Mouse (Mus musculus) embryonic stem cell, embryonic (primary cell): Measurements from ENCODE around the gene Men1.

Source experiments
- CTCF ChIA-PET, 4 experiments: fragments of 300-600 bp in 2 of 4; fragments of 350-600 bp in 2 of 4; sonication (Branson Sonifier 250); formaldehyde crosslinking; loops; one replicate each; lab custom pipeline; 2022; ENCODE audit warnings: inconsistent platforms in 2 of 4; lab: Charles Lee
- POLR2A ChIA-PET, 4 experiments: fragments of 300-600 bp in 2 of 4; fragments of 350-600 bp in 2 of 4; sonication (Branson Sonifier 250); formaldehyde crosslinking; loops; one replicate each; lab custom pipeline; 2022; ENCODE audit warnings: antibody characterized with exemption in 4 of 4, inconsistent platforms in 1 of 4; lab: Charles Lee

Men1 gene

DNA sequence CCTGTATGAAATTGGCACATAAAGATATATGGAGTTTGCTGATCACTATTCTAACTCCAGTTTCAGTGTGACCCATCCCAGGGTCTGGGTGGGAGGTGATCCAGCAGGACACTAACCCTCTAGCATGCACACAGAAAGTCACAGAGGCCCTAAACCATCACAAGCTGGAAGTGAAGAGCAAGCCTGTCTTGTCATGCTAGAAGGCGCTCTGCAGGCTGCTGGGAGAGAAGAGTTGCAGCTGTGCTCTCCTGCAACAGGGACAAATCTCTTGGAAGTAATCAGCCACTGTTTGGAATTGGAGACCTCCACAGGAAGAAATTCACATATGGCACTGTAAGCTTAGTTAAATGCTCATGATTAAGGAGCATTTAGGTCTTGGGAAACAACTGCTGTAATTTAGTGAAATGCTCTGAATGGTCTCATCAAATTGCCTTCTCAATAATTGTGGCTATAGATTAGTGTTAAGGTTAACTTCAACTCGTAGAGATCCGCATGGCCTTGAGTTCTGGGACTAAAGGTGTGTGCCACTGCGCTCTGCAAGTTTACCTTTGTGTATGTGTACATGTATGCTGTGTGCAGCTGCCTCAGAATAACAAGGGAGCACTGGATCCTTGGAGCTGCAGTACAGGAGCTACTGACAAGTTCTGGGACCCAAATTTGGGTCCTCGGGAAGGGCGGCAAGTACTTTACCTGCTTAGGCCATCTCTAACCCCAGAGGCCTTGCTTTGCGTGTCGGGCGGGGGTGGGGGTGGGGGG, 45.8 kb downstream of the Men1 start:
- ChIA-PET POLR2A (interaction anchor here in 3 of 4 experiments (0.7 to 21.5 kb wide), 19 partner anchors 9 to 623 kb away, joined by 3 to 493 read pairs (median 5); partner anchors contain the start of genes Sf1 (in 2 of the 3), Fkbp2 (in 1 of the 3), Men1 (in 1 of the 3) and Rasgrp2 (in 1 of the 3)), CTCF (interaction anchor here in 1 of 4 experiments (0.6 kb wide), 1 partner anchor 927 kb away, joined by 10 read pairs; no protein-coding TSS in a partner anchor)

DNA sequence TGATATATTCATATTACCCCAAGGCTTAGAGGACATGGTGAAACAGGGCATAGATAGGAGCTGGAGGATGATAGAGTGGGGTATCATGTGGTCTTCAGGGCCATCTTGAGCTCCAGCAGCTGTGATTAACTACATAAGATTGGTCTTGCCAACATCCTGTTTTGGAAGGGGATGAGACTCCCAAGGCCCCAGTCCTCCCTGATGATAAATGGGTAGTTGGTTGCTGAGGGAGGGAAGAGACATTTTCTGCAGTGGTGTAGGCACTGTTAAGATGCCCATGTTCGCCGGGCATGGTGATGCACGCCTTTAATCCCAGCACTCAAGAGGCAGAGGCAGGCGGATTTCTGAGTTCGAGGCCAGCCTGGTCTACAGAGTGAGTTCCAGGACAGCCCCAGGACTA, 46.5 kb downstream of the Men1 start:
- POLR2A ChIA-PET = interaction anchor here (0.7 to 21.5 kb wide), 18 partner anchors 9 to 628 kb away, joined by 3 to 493 read pairs (median 5); partner anchors contain the start of genes Sf1 (in 2 of the 4), Map4k2 (in 1 of the 4), Men1 (in 1 of the 4) and Rasgrp2 (in 1 of the 4)
- CTCF ChIA-PET = interaction anchor here in 1 of 4 experiments (0.7 kb wide), 1 partner anchor 320 kb away, joined by 3 read pairs; no protein-coding TSS in a partner anchor

DNA sequence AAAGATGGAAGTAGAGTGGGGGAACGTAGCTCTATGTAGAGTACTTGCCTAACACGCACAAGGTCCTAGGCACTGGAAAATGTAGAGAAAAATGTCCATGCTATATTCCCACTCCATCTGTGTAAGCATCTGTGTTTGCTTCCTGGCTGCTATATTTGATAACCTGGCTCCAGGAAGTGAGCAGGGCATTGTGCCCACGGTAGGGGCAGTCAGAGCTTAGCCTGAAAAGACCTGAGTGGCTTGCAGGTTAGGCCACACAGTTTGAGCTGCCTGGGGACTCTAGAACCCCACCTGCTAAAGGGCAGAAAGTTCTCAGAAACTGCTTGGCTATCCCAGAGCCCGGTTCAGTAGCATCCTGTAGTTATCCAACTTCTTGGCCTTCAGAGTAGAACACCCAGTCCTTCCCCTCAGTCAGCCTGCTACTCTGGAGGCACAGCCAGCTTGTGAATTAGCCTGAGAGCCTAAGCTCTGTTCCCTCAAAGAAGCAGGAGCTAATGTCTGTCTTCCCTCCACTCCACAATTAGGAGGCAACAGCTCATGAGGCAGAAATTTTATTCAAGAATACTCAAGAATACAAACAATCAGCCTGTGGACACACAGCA, 47.6 kb downstream of the Men1 start:
- CTCF ChIA-PET = interaction anchor here in 2 of 4 experiments (0.7 to 2.9 kb wide), 4 partner anchors 8 to 321 kb away, joined by 3 to 18 read pairs (median 3); no protein-coding TSS in a partner anchor

DNA sequence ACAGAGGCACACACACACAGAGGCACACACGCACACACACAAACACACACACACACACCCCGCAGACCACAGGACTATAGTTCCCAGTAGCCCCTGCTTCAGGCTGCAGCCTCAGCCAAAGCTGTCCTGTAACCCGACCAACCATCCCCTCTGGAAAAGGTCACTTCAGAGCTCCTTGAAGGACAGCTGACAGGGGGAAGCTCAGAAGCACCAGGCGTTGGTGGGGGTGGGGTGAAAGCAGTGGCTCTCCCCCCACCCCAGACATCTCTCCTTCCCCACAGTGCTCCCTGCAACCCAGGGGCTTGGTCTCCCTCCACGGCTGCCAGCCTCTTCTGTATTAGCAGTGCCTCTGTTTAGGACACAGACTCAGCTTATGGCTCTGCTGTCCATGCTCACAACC, 48.7 kb downstream of the Men1 start:
- ChIA-PET CTCF (interaction anchor here in 2 of 4 experiments (0.6 to 2.9 kb wide), 8 partner anchors 9 to 553 kb away, joined by 3 to 18 read pairs (median 3); no protein-coding TSS in a partner anchor), POLR2A (interaction anchor here in 3 of 4 experiments (0.6 to 21.5 kb wide), 27 partner anchors 9 to 596 kb away, joined by 3 to 493 read pairs (median 4); partner anchors contain the start of genes Rasgrp2 (in 2 of the 3), Sf1 (in 2 of the 3), Ehd1 (in 1 of the 3) and Fkbp2 (in 1 of the 3))

More for the DNA sequence above, 47.6 kb downstream of the Men1 start:
- POLR2A ChIA-PET = interaction anchor here in 3 of 4 experiments (0.8 to 21.5 kb wide), 12 partner anchors 8 to 119 kb away, joined by 3 to 493 read pairs (median 6); partner anchors contain the start of genes Sf1 (in 2 of the 3), Map4k2 (in 1 of the 3) and Rasgrp2 (in 1 of the 3)

DNA sequence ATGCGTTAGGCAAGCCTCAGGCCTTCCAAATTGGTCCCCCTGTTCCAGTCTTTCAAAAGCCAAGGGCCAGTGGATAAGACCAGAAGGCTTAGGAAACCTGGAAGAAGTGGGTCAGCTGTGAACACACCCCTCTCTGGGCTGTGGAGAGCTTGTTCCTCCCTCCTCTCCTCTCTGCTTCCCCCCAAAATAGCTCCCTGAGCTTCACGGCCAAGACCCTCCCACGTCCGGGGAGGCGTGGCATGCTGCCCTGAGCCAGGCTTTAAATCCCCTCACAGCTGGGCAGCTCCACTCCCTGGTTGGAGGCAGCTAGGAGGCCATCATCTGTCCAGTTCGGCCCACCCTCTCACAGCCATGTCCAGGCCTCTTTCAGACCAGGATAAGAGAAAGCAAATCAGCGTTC, 49.3 kb downstream of the Men1 start, which contains the start of gene Pygm:
Gene Pygm, plus strand, starts transcription at position 272 of the 400 bp plus-strand sequence.
- ChIA-PET POLR2A (interaction anchor here in 3 of 4 experiments (0.6 to 21.5 kb wide), 27 partner anchors 8 to 596 kb away, joined by 3 to 493 read pairs (median 4); partner anchors contain the start of genes Rasgrp2 (in 2 of the 3), Sf1 (in 2 of the 3), Ehd1 (in 1 of the 3) and Fkbp2 (in 1 of the 3)), CTCF (interaction anchor here in 3 of 4 experiments (0.5 to 2.9 kb wide), 11 partner anchors 10 to 552 kb away, joined by 3 to 18 read pairs (median 3); no protein-coding TSS in a partner anchor)

DNA sequence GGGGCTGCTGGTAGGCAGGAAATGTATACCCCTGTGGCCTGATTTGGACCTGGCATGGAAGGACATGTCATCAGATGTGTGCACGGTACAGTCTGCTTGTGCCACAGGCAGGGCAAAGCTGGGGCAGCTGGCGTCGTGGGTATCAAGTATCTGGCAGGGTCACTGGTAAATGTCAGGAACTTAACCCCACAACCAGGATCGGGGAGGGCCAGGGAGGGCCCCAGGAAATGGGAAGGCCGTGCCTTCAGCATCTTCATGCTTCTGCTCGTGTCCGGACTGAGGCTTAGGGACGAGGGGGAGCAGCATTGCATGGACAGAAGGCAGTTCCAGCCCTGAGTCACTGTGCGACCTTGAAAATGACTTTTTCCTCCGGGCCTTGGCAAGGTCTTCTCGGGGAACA, 50.2 kb downstream of the Men1 start:
- CTCF ChIA-PET = interaction anchor here in 2 of 4 experiments (1.1 to 2.9 kb wide), 4 partner anchors 11 to 78 kb away, joined by 3 to 18 read pairs (median 4); no protein-coding TSS in a partner anchor
- POLR2A ChIA-PET = interaction anchor here in 3 of 4 experiments (0.9 to 21.5 kb wide), 11 partner anchors 8 to 267 kb away, joined by 3 to 493 read pairs (median 3); partner anchors contain the start of genes Sf1 (in 2 of the 3), Rasgrp2 (in 1 of the 3) and Sac3d1 (in 1 of the 3)

DNA sequence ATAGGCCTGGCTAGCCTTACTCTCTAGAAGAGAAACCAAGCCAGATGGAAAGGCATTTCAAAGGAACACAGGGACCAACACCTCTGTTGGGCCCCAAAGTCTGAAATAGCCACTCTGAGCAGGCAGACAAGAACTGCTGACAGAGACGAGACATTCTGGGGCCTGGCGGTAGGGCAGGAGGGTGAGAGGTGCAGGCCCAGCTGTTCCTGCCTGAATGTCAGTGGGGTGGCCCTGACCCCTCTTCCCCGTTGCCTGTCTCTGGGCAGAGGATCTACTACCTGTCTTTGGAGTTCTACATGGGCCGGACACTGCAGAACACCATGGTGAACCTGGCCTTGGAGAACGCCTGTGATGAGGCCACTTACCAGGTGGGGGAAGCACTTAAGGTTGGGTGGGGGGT, 50.6 kb downstream of the Men1 start:
- POLR2A ChIA-PET = interaction anchor here (0.5 to 21.5 kb wide), 10 partner anchors 8 to 209 kb away, joined by 3 to 493 read pairs (median 4); partner anchors contain the start of genes Sf1 (in 2 of the 4) and Rasgrp2 (in 1 of the 4)
- CTCF ChIA-PET = interaction anchor here in 1 of 4 experiments (0.8 to 1.7 kb wide), 4 partner anchors 13 to 79 kb away, joined by 3 to 5 read pairs (median 3); no protein-coding TSS in a partner anchor

DNA sequence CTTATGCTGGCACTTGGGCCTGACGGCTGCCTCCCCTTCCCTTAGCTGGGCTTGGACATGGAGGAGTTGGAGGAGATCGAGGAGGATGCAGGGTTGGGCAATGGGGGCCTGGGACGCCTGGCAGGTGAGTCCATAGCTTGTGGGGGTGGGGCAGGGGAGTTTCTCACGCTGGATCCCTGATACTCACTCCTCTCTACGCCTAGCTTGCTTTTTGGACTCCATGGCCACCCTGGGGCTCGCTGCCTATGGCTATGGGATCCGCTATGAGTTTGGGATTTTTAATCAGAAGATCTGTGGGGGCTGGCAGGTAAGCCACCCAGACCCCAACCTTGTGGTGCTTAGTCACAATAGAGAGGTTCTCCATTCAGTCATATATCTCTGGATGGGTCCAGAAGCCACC, 51.0 kb downstream of the Men1 start:
- POLR2A ChIA-PET = interaction anchor here (0.5 to 21.5 kb wide), 11 partner anchors 9 to 209 kb away, joined by 3 to 493 read pairs (median 3); partner anchors contain the start of genes Sf1 (in 2 of the 4) and Rasgrp2 (in 1 of the 4)
- CTCF ChIA-PET = interaction anchor here in 1 of 4 experiments (0.8 to 1.7 kb wide), 4 partner anchors 13 to 79 kb away, joined by 3 to 4 read pairs (median 3); no protein-coding TSS in a partner anchor

DNA sequence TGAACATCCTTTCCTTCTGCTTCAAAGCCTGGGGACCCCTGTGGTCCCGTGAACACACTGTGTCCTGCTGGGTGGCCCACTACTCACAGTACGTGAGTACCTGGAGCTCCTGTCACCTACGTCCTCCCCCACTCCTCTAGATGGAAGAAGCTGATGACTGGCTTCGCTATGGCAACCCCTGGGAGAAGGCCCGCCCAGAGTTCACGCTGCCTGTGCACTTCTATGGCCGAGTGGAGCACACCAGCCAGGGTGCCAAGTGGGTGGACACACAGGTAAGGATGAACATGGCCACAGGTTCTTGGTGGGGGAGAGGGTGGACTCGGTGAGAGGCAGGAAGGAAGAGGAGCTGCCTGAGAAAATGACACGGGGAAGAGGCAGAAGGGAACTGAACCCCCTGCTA, 51.5 kb downstream of the Men1 start:
- ChIA-PET POLR2A (interaction anchor here in 2 of 4 experiments (0.6 to 21.5 kb wide), 10 partner anchors 9 to 210 kb away, joined by 3 to 493 read pairs (median 3); partner anchors contain the start of genes Sf1 (in 2 of the 2) and Rasgrp2 (in 1 of the 2)), CTCF (interaction anchor here in 2 of 4 experiments (0.6 to 1.8 kb wide), 5 partner anchors 13 to 610 kb away, joined by 3 to 4 read pairs (median 3); partner anchors contain the start of genes Nudt22 (in 1 of the 2) and Trpt1 (in 1 of the 2))

DNA sequence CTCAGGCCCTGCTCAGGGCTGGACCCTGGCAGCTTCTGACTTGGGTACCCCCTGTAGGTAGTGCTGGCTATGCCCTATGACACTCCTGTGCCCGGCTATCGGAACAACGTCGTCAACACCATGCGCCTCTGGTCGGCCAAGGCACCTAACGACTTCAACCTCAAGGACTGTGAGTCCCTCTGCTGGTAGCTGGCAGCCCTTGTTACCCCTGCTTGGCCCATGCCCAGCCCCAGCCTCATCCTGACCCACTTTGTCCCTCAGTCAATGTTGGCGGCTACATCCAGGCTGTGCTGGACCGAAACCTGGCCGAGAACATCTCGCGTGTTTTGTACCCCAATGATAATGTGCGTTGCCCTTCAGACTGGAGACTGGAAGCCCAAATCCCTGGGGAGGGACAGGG, 53.2 kb downstream of the Men1 start:
- CTCF ChIA-PET = interaction anchor here (0.5 to 2.1 kb wide), 8 partner anchors 9 to 266 kb away, joined by 3 to 6 read pairs (median 4); partner anchors contain the start of genes Cdc42bpg (in 1 of the 4) and Sf1 (in 1 of the 4)
- POLR2A ChIA-PET = interaction anchor here in 3 of 4 experiments (1.0 to 21.5 kb wide), 8 partner anchors 9 to 72 kb away, joined by 3 to 493 read pairs (median 4); partner anchors contain the start of gene Sf1 (in 2 of the 3)

DNA sequence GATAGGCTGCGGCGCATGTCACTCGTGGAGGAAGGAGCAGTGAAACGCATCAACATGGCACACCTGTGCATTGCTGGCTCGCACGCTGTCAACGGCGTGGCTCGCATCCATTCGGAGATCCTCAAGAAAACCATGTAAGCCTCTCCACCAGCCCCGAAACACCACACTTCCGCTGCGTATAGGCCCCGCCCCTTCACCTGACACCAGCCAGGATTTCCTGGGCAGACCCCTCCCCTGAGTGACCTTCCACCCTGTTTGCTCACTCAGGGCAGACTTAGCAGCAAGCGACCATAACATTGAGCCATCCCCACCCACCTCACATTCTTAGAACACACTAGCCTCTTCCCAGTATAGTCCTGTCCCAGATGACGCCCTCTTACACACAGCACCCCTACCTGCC, 55.0 kb downstream of the Men1 start:
- POLR2A ChIA-PET = interaction anchor here in 3 of 4 experiments (0.6 to 21.5 kb wide), 14 partner anchors 7 to 567 kb away, joined by 3 to 493 read pairs (median 6); partner anchors contain the start of genes Sf1 (in 3 of the 3) and Capn1 (in 1 of the 3)
- CTCF ChIA-PET = interaction anchor here in 3 of 4 experiments (0.7 to 2.4 kb wide), 8 partner anchors 8 to 162 kb away, joined by 3 to 6 read pairs (median 4); no protein-coding TSS in a partner anchor

DNA sequence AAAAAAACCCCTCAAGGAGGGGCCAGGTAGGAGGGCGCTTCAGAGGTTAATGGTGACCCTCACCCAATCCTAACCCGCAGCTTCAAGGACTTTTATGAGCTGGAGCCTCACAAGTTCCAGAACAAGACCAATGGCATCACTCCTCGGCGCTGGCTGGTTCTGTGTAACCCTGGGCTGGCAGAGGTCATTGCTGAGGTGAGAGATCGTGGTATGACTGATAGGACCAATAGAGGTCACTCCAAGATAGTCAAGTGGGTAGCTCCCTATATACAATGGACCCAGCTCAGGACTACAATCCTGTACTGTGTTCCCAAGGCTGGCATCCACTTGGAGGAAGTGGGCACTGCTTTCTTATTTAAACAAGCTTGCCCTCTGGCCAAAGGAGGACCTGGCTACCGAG, 55.5 kb downstream of the Men1 start:
- ChIA-PET POLR2A (interaction anchor here in 3 of 4 experiments (1.8 to 21.5 kb wide), 8 partner anchors 7 to 26 kb away, joined by 5 to 493 read pairs (median 11); partner anchors contain the start of gene Sf1 (in 3 of the 3)), CTCF (interaction anchor here in 2 of 4 experiments (0.7 to 2.4 kb wide), 5 partner anchors 11 to 162 kb away, joined by 3 to 6 read pairs (median 3); no protein-coding TSS in a partner anchor)
